Mouse (Mus musculus) lung, postnatal 4 days (tissue): Measurements from ENCODE around the gene Fgfr2.

Source experiments
- DNase-seq, 2 experiments: peaks; one replicate each; pipeline ENCODE4 v3.0.0; 2021

Gene Fgfr2

GRCm38 (mm10) chr7:132437431-132437830 is 685.7 kb downstream of the Fgfr2 start:
- no peak for DNase-seq

- DNase-seq: peak in 1 of 2 experiments; percentile 44
Measured at GRCm38 (mm10) chr7:132435486-132436055, 687.6 kb downstream of the Fgfr2 start.

GRCm38 (mm10) chr7:132429324-132429723 is 693.8 kb downstream of the Fgfr2 start:
- peak in 1 of 2 experiments; percentile 43 for DNase-seq

GRCm38 (mm10) chr7:132428308-132428707 is 694.8 kb downstream of the Fgfr2 start:
- DNase-seq: no peak

- no peak for DNase-seq
Measured at GRCm38 (mm10) chr7:132426069-132426468, 697.1 kb downstream of the Fgfr2 start.

GRCm38 (mm10) chr7:132425364-132425999 is 697.7 kb downstream of the Fgfr2 start:
- no peak for DNase-seq

- DNase-seq: peak in 1 of 2 experiments; percentile 41
Measured at GRCm38 (mm10) chr7:132423570-132423969, 699.6 kb downstream of the Fgfr2 start.

GRCm38 (mm10) chr7:132419378-132420255 is 703.5 kb downstream of the Fgfr2 start:
- no peak for DNase-seq

GRCm38 (mm10) chr7:132416866-132417265 is 706.3 kb downstream of the Fgfr2 start:
- no peak for DNase-seq

- no peak for DNase-seq
Measured at GRCm38 (mm10) chr7:132415866-132416265, 707.3 kb downstream of the Fgfr2 start.

GRCm38 (mm10) chr7:132412520-132412919 is 710.6 kb downstream of the Fgfr2 start:
- DNase-seq: no peak

- no peak for DNase-seq
Measured at GRCm38 (mm10) chr7:132411708-132412107, 711.4 kb downstream of the Fgfr2 start.

- no peak for DNase-seq
Measured at GRCm38 (mm10) chr7:132410958-132411357, 712.2 kb downstream of the Fgfr2 start.

GRCm38 (mm10) chr7:132409890-132410289 is 713.3 kb downstream of the Fgfr2 start:
- no peak for DNase-seq

GRCm38 (mm10) chr7:132402377-132403084 is 720.6 kb downstream of the Fgfr2 start:
- no peak for DNase-seq

GRCm38 (mm10) chr7:132398487-132398886 is 724.7 kb downstream of the Fgfr2 start:
- DNase-seq: no peak

- no peak for DNase-seq
Measured at GRCm38 (mm10) chr7:132396661-132397322, 726.4 kb downstream of the Fgfr2 start.

GRCm38 (mm10) chr7:132393582-132394175 is 729.5 kb downstream of the Fgfr2 start:
- DNase-seq: no peak

GRCm38 (mm10) chr7:132393014-132393406 is 730.1 kb downstream of the Fgfr2 start:
- DNase-seq: no peak

GRCm38 (mm10) chr7:132392233-132393013 is 730.7 kb downstream of the Fgfr2 start:
- no peak for DNase-seq

GRCm38 (mm10) chr7:132389473-132389872 is 733.7 kb downstream of the Fgfr2 start:
- no peak for DNase-seq
